Mouse (Mus musculus) liver, embryonic 14.5 days (tissue): ENCODE results near the gene Ppp1r2. TPM values are rescaled to one million over a fixed set of nuclear protein-coding genes. Genes with fewer than 3 reads are reported as not detected.

Experiments used
- ATAC-seq: fragments of 200-750 bp; cut with Nextera tagmentation; 2 replicates; pipeline ENCODE4 v1.8.0; 2017; ENCODE audit warnings: moderate number of reproducible peaks, mild to moderate bottlenecking, moderate library complexity; ENCODE audit not compliant: insufficient read depth
- DNase-seq, 3 experiments: peaks; one replicate each; pipeline ENCODE4 v3.0.0-alpha.2; 2012 to 2013; ENCODE audit warnings: low read depth in 3 of 3, low spot score in 3 of 3
- H3K27ac ChIP-seq: fragments of 300-500 bp; sonication (generic); 2 replicates; pipeline ENCODE4 v1.5.1; 2014; ENCODE audit warnings: moderate library complexity, mild to moderate bottlenecking, control low read depth, inconsistent platforms
- H3K27me3 ChIP-seq: fragments of 300-500 bp; sonication (generic); 2 replicates; pipeline ENCODE4 v1.6.1; 2014; ENCODE audit warnings: mild to moderate bottlenecking, low read length, moderate library complexity; ENCODE audit not compliant: control insufficient read depth, insufficient read depth
- H3K36me3 ChIP-seq: fragments of 300-500 bp; sonication (generic); replicated peaks from 2 replicates; pipeline ENCODE4 v1.6.1; 2014; ENCODE audit warnings: low read depth; ENCODE audit not compliant: control insufficient read depth, insufficient read depth
- H3K4me1 ChIP-seq, 2 experiments: fragments of 200-500 bp in 1 of 2; fragments of 300-500 bp in 1 of 2; sonication (generic) in 1 of 2; replicated peaks; 2 replicates each; pipeline ENCODE4 v1.6.1; 2012 to 2014; ENCODE audit warnings: antibody characterized with exemption in 1 of 2, inconsistent platforms in 1 of 2, low read length in 1 of 2; ENCODE audit not compliant: control insufficient read depth in 2 of 2, insufficient read depth in 2 of 2
- H3K4me2 ChIP-seq: fragments of 300-500 bp; sonication (generic); 2 replicates; pipeline ENCODE4 v1.6.1; 2014; ENCODE audit warnings: low read depth, mild to moderate bottlenecking, control low read depth, moderate library complexity
- H3K4me3 ChIP-seq, 2 experiments: fragments of 200-500 bp in 1 of 2; fragments of 300-500 bp in 1 of 2; sonication (generic) in 1 of 2; 2 replicates each; pipeline ENCODE4 v1.5.1; 2012 to 2014; ENCODE audit warnings: low read depth in 2 of 2, low read length in 2 of 2, mild to moderate bottlenecking in 2 of 2, control low read depth in 1 of 2, inconsistent platforms in 1 of 2, moderate library complexity in 1 of 2; ENCODE audit not compliant: insufficient read depth in 1 of 2
- H3K9ac ChIP-seq: fragments of 300-500 bp; sonication (generic); replicated peaks from 2 replicates; pipeline ENCODE4 v1.6.1; 2014; ENCODE audit warnings: mild to moderate bottlenecking, control low read depth, moderate library complexity
- H3K9me3 ChIP-seq: fragments of 300-500 bp; sonication (generic); 2 replicates; pipeline ENCODE4 v1.6.1; 2016; ENCODE audit warnings: low read length, mixed read lengths; ENCODE audit not compliant: control insufficient read depth
- CTCF ChIP-seq: IDR thresholded peaks from 2 replicates; pipeline ENCODE4 v1.5.1; 2016; ENCODE audit warnings: antibody characterized with exemption, low read depth, control low read depth
- EP300 ChIP-seq: IDR thresholded peaks from 2 replicates; pipeline ENCODE4 v1.6.1; 2016; ENCODE audit warnings: antibody characterized with exemption, low read depth
- WGBS: fragments of 180-500 bp; shearing (Covaris S2); extraction: QIAGEN DNeasy Blood & Tissue Kit; methylation state at CpG from one replicate; pipeline ENCODE4 v1.1.7; 2014; ENCODE audit not compliant: insufficient replicate concordance; 5-methylcytosine and 5-hydroxymethylcytosine counted together
- polyA plus RNA-seq, 2 experiments: library from polyadenylated mRNA; depleted of rRNA in 1 of 2; stranded (reverse) in 1 of 2; unstranded in 1 of 2; fragments of >200 nt; fragmentation: Nextera tagmentation in 1 of 2; extraction: Ambion mirVana in 1 of 2; gene quantifications; 2 replicates each; pipeline versions ENCODE4 v1.2.1 to v1.2.3; 2012 to 2014

The Ppp1r2 gene
- polyA plus RNA-seq, 2 experiments: 13.0 to 31.5 TPM

DNA sequence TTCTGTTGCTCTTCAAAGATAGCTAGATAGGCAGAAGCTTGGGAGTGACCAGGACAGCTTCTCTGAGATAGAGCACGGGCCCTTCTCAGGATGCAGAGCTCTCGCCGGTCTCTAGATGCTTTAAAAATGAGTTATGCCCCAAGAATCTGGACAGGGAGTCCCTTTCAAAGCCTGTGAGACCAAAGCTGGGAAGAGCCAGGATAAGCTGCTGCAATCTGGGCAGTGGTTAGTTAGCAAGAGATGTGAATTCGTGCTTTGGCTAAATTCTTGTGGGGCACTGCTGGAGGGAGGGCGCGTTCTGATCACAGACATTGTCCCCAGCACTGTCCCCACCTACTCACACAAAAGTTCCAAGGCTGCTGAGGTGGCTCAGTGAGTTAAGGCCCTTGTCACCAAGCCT is 3.5 kb upstream of the Ppp1r2 start:
- 64% methylated on average over 6 of the region's 6 CpGs for WGBS

DNA sequence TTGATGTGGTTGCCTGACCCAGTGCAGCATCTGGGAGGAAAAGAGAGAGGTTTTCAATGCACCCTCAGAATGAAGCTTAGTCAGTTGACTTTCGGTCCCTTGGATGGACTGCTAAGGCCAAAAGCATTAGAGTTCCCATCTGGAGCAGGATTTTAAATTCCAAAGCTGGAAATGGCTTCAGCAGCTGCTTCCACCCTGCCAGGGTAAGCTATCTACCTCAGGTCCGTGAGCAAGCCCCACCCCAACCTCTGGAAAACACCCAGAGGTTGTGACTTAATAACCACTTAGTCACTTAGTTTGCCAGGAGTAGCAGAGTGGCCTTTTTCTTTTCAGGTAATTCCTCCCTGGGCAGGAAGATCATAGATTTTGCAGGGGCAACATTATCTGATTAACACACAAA is 3.0 kb upstream of the Ppp1r2 start:
- DNase-seq (no peak), ATAC-seq (no peak)
- no peak overlapping the region for H3K4me2 ChIP-seq
- no peaks in the 10 kb centered on the region for H3K27me3 ChIP-seq
- no peak overlapping the region for H3K4me3 ChIP-seq
- H3K9ac ChIP-seq: no peak overlapping the region
- TF ChIP-seq CTCF: no peak
- no peak for TF ChIP-seq EP300
- no peaks in the 10 kb centered on the region for H3K36me3 ChIP-seq
- no peak overlapping the region for H3K27ac ChIP-seq
- H3K9me3 ChIP-seq: no peaks in the 10 kb centered on the region
- WGBS: 34% methylated on average over 2 of the region's 2 CpGs
- H3K4me1 ChIP-seq: peaks cover 6 to 10% of the 10 kb centered on the region in 2 experiments

More for the DNA sequence above, 3.5 kb upstream of the Ppp1r2 start:
- Histone ChIP-seq H3K4me2 (no peak overlapping the region), H3K4me3 (no peak overlapping the region), H3K27me3 (no peaks in the 10 kb centered on the region), H3K27ac (no peak overlapping the region), H3K9me3 (no peaks in the 10 kb centered on the region), H3K4me1 (peaks cover 5 to 6% of the 10 kb centered on the region in 2 experiments), H3K9ac (no peak overlapping the region), H3K36me3 (no peaks in the 10 kb centered on the region)
- TF ChIP-seq EP300: no peak
- no peak for TF ChIP-seq CTCF
- ATAC-seq: no peak
- no peak for DNase-seq

DNA sequence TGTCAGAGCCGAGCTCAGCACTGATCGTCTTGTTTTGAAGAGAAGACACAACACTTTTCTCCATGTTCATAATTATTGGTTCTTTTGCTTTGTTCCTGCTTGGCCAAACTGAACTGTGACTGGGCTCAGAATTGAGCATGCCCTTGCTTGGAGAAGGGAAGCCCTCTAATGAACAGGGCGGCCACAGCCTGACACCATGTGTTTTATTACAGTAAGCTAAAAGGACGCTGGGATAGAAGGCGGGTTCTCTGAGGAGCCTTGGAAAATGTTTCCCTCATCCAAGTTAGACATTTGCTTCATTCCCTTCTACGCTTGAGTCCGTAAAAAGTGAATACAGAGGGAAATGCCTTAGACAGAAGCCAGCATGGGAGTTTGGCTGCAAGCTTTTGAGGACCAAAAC is 1.9 kb upstream of the Ppp1r2 start:
- 58% methylated on average over 7 of the region's 7 CpGs for WGBS
- DNase-seq: no peak
- Histone ChIP-seq H3K4me3 (no peak overlapping the region), H3K9ac (no peak overlapping the region), H3K4me1 (peaks cover 6 to 12% of the 10 kb centered on the region in 2 experiments), H3K9me3 (no peaks in the 10 kb centered on the region), H3K4me2 (no peak overlapping the region), H3K36me3 (no peaks in the 10 kb centered on the region), H3K27ac (no peak overlapping the region), H3K27me3 (no peaks in the 10 kb centered on the region)
- no peak for TF ChIP-seq EP300
- no peak for TF ChIP-seq CTCF
- ATAC-seq: no peak

- Histone ChIP-seq H3K9me3 (no peaks in the 10 kb centered on the region), H3K4me1 (peaks cover 6 to 12% of the 10 kb centered on the region in 2 experiments), H3K36me3 (no peaks in the 10 kb centered on the region), H3K9ac (no peak overlapping the region), H3K27me3 (no peaks in the 10 kb centered on the region), H3K4me3 (no peak overlapping the region), H3K27ac (no peak overlapping the region), H3K4me2 (no peak overlapping the region)
- TF ChIP-seq EP300: no peak
- no peak for TF ChIP-seq CTCF
- no peak for DNase-seq
- ATAC-seq: no peak
- WGBS: 36% methylated on average over 7 of the region's 7 CpGs
Observed at GRCm38 (mm10) chr16:31276539-31276938, 1.5 kb upstream of the Ppp1r2 start.

DNA sequence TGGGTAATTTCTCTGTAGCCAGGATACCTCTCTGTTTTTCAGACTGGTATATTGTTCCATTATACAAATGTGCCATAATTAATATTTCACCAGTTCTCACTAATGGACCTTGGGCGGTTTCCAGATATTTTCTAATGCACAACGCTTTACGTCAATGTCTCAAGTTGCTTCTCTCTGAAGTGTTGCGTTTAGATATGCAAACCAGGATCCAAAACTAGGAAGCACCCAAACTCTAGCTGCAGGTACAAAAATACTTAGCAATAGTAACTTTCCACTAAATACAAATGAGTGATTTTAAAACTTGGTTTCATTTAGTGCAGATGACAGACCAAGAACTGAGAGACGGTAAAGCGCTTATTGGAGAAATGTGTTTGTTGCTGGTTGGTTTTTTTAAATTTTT is 993 bp downstream of the Ppp1r2 start:
- no peak for TF ChIP-seq EP300
- TF ChIP-seq CTCF: no peak
- DNase-seq (no peak), ATAC-seq (no peak)
- no peaks in the 10 kb centered on the region for H3K36me3 ChIP-seq
- no peaks in the 10 kb centered on the region for H3K27me3 ChIP-seq
- peak overlapping the region; percentile 89 for H3K9ac ChIP-seq
- peaks cover 6 to 15% of the 10 kb centered on the region in 2 experiments for H3K4me1 ChIP-seq
- H3K4me2 ChIP-seq: peak overlapping the region; percentile 73
- no peaks in the 10 kb centered on the region for H3K9me3 ChIP-seq
- peak overlapping the region; percentile 0; the same call in 1 of the 2 replicates for H3K27ac ChIP-seq
- 2% methylated on average over 6 of the region's 6 CpGs for WGBS
- H3K4me3 ChIP-seq: peak overlapping the region; percentile 88 to 89
